Mouse (Mus musculus) liver (tissue): ENCODE data around the gene Vmn1r236.

Experiments used
- DNase-seq: peaks from one replicate; pipeline ENCODE4 v3.0.0-alpha.2; 2020; ENCODE audit warnings: mixed read lengths

Vmn1r236 gene

GRCm38 (mm10) chr17:21282642-21283041 lies at the start of gene Vmn1r236:
Gene Vmn1r236, plus strand, starts transcription at chr17:21282942.
- DNase-seq = no peak

DNA sequence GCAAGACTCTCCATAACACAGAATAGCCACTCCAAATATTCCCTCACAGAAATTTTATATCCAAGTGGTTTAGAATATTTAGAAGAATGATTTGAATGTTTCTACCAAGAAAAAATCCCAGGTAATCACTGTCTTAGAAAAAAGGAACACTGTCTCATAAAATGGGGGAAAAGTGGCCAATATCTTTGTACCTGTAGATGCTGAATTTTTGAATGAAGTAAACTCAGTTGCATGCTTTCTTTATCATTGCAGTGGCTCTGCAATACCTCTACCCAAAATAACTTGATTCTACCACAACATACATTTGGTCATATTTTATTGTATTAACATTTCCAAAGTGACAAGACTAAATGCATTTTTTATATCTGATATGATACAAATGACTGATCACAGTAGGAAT lies 26.6 kb upstream of the Vmn1r236 start, which contains the start of gene Vmn1r235:
Gene Vmn1r235 (plus strand): TSS at position 301 of the 400 bp plus-strand sequence.
- no peak for DNase-seq

GRCm38 (mm10) chr17:21272103-21272502 lies 10.6 kb upstream of the Vmn1r236 start:
- no peak for DNase-seq

GRCm38 (mm10) chr17:21284395-21284794 lies 1.7 kb downstream of the Vmn1r236 start:
- no peak for DNase-seq

DNA sequence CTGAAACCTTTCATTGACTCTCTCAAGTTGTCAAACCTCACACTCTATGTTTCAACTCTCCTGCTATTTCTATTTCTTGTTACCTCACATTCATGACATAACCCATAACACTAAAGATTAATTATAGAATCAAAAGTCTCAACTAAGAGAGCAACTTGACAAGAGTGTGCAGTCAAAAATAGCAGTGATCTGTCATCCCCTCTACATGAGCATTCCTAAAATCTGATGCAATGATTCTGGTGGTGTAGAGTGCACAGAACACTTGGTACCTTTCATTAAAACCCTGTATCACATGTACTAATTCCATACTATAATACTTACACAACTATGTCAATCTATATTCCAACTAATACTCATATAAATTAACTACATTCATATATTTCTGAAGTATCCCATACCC lies 7.0 kb downstream of the Vmn1r236 start:
- DNase-seq = no peak

- no peak for DNase-seq
Measured at GRCm38 (mm10) chr17:21311565-21311964, 28.8 kb downstream of the Vmn1r236 start, which contains the start of gene Vmn1r237. Gene Vmn1r237, plus strand, starts transcription at chr17:21311865.
